Mouse (Mus musculus): Measurements from ENCODE around the gene Acd. TPM values are rescaled to one million over a fixed set of nuclear protein-coding genes. Genes with fewer than 3 reads are reported as not detected.

Acd gene
- polyA plus RNA-seq, 1 experiment from 2014 or later, result 73.6 TPM

- Histone ChIP-seq H3K9ac (no peak overlapping the region), H3K4me2 (replicated peaks) (no peak overlapping the region), H3K4me1 (no peaks in the 10 kb centered on the region), H3K4me3 (no peak overlapping the region), H3K36me3 (peaks cover 16% of the 10 kb centered on the region), H3K27me3 (no peaks in the 10 kb centered on the region), H3K9me3 (peaks cover 7% of the 10 kb centered on the region; the same call in 1 of the 2 replicates), H3K27ac (no peak overlapping the region)
- ATAC-seq (ENCODE audit: insufficient number of reproducible peaks, insufficient read depth, low FRiP score, low TSS enrichment), result no peak
- 65% methylated on average over 14 of the region's 14 CpGs for WGBS
Observed at GRCm38 (mm10) chr8:105688242-105688752, 12.6 kb downstream of the Acd start.

GRCm38 (mm10) chr8:105687512-105687911 is 13.4 kb downstream of the Acd start:
- H3K4me1 ChIP-seq, result no peaks in the 10 kb centered on the region

GRCm38 (mm10) chr8:105686551-105686950 is 14.4 kb downstream of the Acd start:
- no peaks in the 10 kb centered on the region for H3K27me3 ChIP-seq
- no peak for ATAC-seq (ENCODE audit: insufficient number of reproducible peaks, insufficient read depth, low FRiP score, low TSS enrichment)
- H3K4me2 ChIP-seq (replicated peaks), result no peak overlapping the region
- WGBS, result 66% methylated on average over 6 of the region's 6 CpGs
- no peak overlapping the region for H3K9ac ChIP-seq
- peaks cover 24% of the 10 kb centered on the region for H3K36me3 ChIP-seq
- H3K4me1 ChIP-seq, result no peaks in the 10 kb centered on the region
- no peaks in the 10 kb centered on the region for H3K9me3 ChIP-seq
- no peak overlapping the region for H3K4me3 ChIP-seq
- H3K27ac ChIP-seq, result no peak overlapping the region

More at GRCm38 (mm10) chr8:105687512-105687911, 13.4 kb downstream of the Acd start:
- no peak overlapping the region for H3K9ac ChIP-seq
- H3K4me2 ChIP-seq (replicated peaks), result no peak overlapping the region
- ATAC-seq (ENCODE audit: insufficient number of reproducible peaks, insufficient read depth, low FRiP score, low TSS enrichment), result no peak
- peaks cover 18% of the 10 kb centered on the region for H3K36me3 ChIP-seq
- H3K4me3 ChIP-seq, result no peak overlapping the region
- no peaks in the 10 kb centered on the region for H3K27me3 ChIP-seq
- WGBS, result 68% methylated on average over 8 of the region's 8 CpGs
- H3K9me3 ChIP-seq, result no peaks in the 10 kb centered on the region
- no peak overlapping the region for H3K27ac ChIP-seq

- Histone ChIP-seq H3K9ac (no peak within 1 kb of the TSS), H3K4me2 (replicated peaks) (peak within 1 kb of the TSS; percentile 36), H3K4me1 (no peaks in the 10 kb centered on the region), H3K27ac (no peak within 1 kb of the TSS), H3K27me3 (no peaks in the 10 kb centered on the region), H3K9me3 (no peaks in the 10 kb centered on the region), H3K4me3 (no peak within 1 kb of the TSS), H3K36me3 (peaks cover 31% of the 10 kb centered on the region)
- 12% methylated on average over 26 of the region's 26 CpGs for WGBS
- no peak for ATAC-seq (ENCODE audit: insufficient number of reproducible peaks, insufficient read depth, low FRiP score, low TSS enrichment)
Observed at GRCm38 (mm10) chr8:105685796-105686308, 15.1 kb downstream of the Acd start, which contains the start of gene Carmil2. Gene Carmil2, plus strand, starts transcription at chr8:105686274.

GRCm38 (mm10) chr8:105685325-105685724 is 15.6 kb downstream of the Acd start:
- peaks cover 36% of the 10 kb centered on the region for H3K36me3 ChIP-seq
- no peak overlapping the region for H3K4me3 ChIP-seq
- 68% methylated on average over 7 of the region's 7 CpGs for WGBS
- H3K27ac ChIP-seq, result no peak overlapping the region
- ATAC-seq (ENCODE audit: insufficient number of reproducible peaks, insufficient read depth, low FRiP score, low TSS enrichment), result no peak
- H3K4me2 ChIP-seq (replicated peaks), result no peak overlapping the region
- H3K4me1 ChIP-seq, result no peaks in the 10 kb centered on the region
- no peak overlapping the region for H3K9ac ChIP-seq
- H3K9me3 ChIP-seq, result no peaks in the 10 kb centered on the region
- no peaks in the 10 kb centered on the region for H3K27me3 ChIP-seq

GRCm38 (mm10) chr8:105677891-105678290 is 23.0 kb downstream of the Acd start:
- no peak for ATAC-seq (ENCODE audit: insufficient number of reproducible peaks, insufficient read depth, low FRiP score, low TSS enrichment)
- Histone ChIP-seq H3K36me3 (peaks cover 85% of the 10 kb centered on the region), H3K27me3 (no peaks in the 10 kb centered on the region), H3K4me3 (no peak overlapping the region), H3K4me2 (replicated peaks) (no peak overlapping the region), H3K9me3 (no peaks in the 10 kb centered on the region), H3K4me1 (no peaks in the 10 kb centered on the region), H3K9ac (no peak overlapping the region), H3K27ac (no peak overlapping the region)
- 90% methylated on average over 1 of the region's 1 CpGs for WGBS

- Histone ChIP-seq H3K4me1 (no peaks in the 10 kb centered on the region), H3K4me2 (replicated peaks) (no peak overlapping the region), H3K27ac (no peak overlapping the region), H3K9me3 (no peaks in the 10 kb centered on the region), H3K4me3 (no peak overlapping the region), H3K27me3 (no peaks in the 10 kb centered on the region), H3K36me3 (peaks cover 22% of the 10 kb centered on the region), H3K9ac (no peak overlapping the region)
- 72% methylated on average over 3 of the region's 3 CpGs for WGBS
- no peak for ATAC-seq (ENCODE audit: insufficient number of reproducible peaks, insufficient read depth, low FRiP score, low TSS enrichment)
Observed at GRCm38 (mm10) chr8:105661167-105661566, 39.7 kb downstream of the Acd start.

- Histone ChIP-seq H3K9me3 (no peaks in the 10 kb centered on the region), H3K36me3 (peaks cover 15% of the 10 kb centered on the region), H3K9ac (no peak overlapping the region), H3K27me3 (no peaks in the 10 kb centered on the region), H3K4me2 (replicated peaks) (no peak overlapping the region), H3K27ac (no peak overlapping the region), H3K4me3 (no peak overlapping the region), H3K4me1 (no peaks in the 10 kb centered on the region)
- ATAC-seq (ENCODE audit: insufficient number of reproducible peaks, insufficient read depth, low FRiP score, low TSS enrichment), result no peak
Observed at GRCm38 (mm10) chr8:105657641-105658040, 43.3 kb downstream of the Acd start.

- WGBS, result 97% methylated on average over 1 of the region's 1 CpGs
- ATAC-seq (ENCODE audit: insufficient number of reproducible peaks, insufficient read depth, low FRiP score, low TSS enrichment), result no peak
Observed at GRCm38 (mm10) chr8:105648929-105649328, 52.0 kb downstream of the Acd start.

More at GRCm38 (mm10) chr8:105648929-105649328, 52.0 kb downstream of the Acd start:
- Histone ChIP-seq H3K4me3 (no peak overlapping the region), H3K4me2 (replicated peaks) (no peak overlapping the region), H3K9me3 (no peaks in the 10 kb centered on the region), H3K36me3 (peaks cover 41% of the 10 kb centered on the region), H3K4me1 (no peaks in the 10 kb centered on the region), H3K27ac (no peak overlapping the region), H3K9ac (no peak overlapping the region), H3K27me3 (no peaks in the 10 kb centered on the region)

Other genes with a start within 250 kb of the Acd start
- 44.6 and 51.1 TPM in 2 replicates for gene Tppp3, start 229.6 kb downstream of the Acd start, polyA plus RNA-seq (2016; fragmentation: Nextera tagmentation; extraction: Ambion mirVana)
- 38.3 and 41.8 TPM in 2 replicates for gene Zdhhc1, start 204.2 kb downstream of the Acd start, polyA plus RNA-seq (2016; fragmentation: Nextera tagmentation; extraction: Ambion mirVana)
- gene Hsd11b2, start 182.3 kb downstream of the Acd start, polyA plus RNA-seq (2016; fragmentation: Nextera tagmentation; extraction: Ambion mirVana), result 6.1 and 6.6 TPM in 2 replicates
- 75.4 and 84.3 TPM in 2 replicates for gene Atp6v0d1, start 135.1 kb downstream of the Acd start, polyA plus RNA-seq (2016; fragmentation: Nextera tagmentation; extraction: Ambion mirVana)
- gene Ripor1, start 95.8 kb downstream of the Acd start, polyA plus RNA-seq (2016; fragmentation: Nextera tagmentation; extraction: Ambion mirVana), result 14.6 and 15.3 TPM in 2 replicates
- 138 and 152 TPM in 2 replicates for gene Ctcf, start 64.5 kb downstream of the Acd start, polyA plus RNA-seq (2016; fragmentation: Nextera tagmentation; extraction: Ambion mirVana)
- gene Agrp, start 63.7 kb downstream of the Acd start, polyA plus RNA-seq (2016; fragmentation: Nextera tagmentation; extraction: Ambion mirVana), result 1.5 and 1.7 TPM in 2 replicates
- gene Carmil2, start 14.8 kb downstream of the Acd start, polyA plus RNA-seq (2016; fragmentation: Nextera tagmentation; extraction: Ambion mirVana), result 2.8 and 3.2 TPM in 2 replicates
- gene Pard6a, start within 50 bp of the Acd start, polyA plus RNA-seq (2016; fragmentation: Nextera tagmentation; extraction: Ambion mirVana), result 18.2 and 19.1 TPM in 2 replicates
- 0.14 TPM in 1 of 2 replicates, not detected in the other for gene 4933405L10Rik, start 6.6 kb upstream of the Acd start, polyA plus RNA-seq (2016; fragmentation: Nextera tagmentation; extraction: Ambion mirVana)
- gene Enkd1, start 7.1 kb upstream of the Acd start, polyA plus RNA-seq (2016; fragmentation: Nextera tagmentation; extraction: Ambion mirVana), result 35.7 and 37.0 TPM in 2 replicates
- gene Gfod2, start 57.6 kb upstream of the Acd start, polyA plus RNA-seq (2016; fragmentation: Nextera tagmentation; extraction: Ambion mirVana), result 30.2 and 33.7 TPM in 2 replicates
- 14.9 and 16.0 TPM in 2 replicates for gene Ranbp10, start 126.2 kb upstream of the Acd start, polyA plus RNA-seq (2016; fragmentation: Nextera tagmentation; extraction: Ambion mirVana)
- 0.43 TPM in 1 of 2 replicates, not detected in the other for gene Tsnaxip1, start 126.6 kb upstream of the Acd start, polyA plus RNA-seq (2016; fragmentation: Nextera tagmentation; extraction: Ambion mirVana)
- 59.8 and 60.6 TPM in 2 replicates for gene Cenpt, start 152.2 kb upstream of the Acd start, polyA plus RNA-seq (2016; fragmentation: Nextera tagmentation; extraction: Ambion mirVana)
- 84.6 and 86.8 TPM in 2 replicates for gene Thap11, start 154.0 kb upstream of the Acd start, polyA plus RNA-seq (2016; fragmentation: Nextera tagmentation; extraction: Ambion mirVana)
- 228 and 268 TPM in 2 replicates for gene Nutf2, start 159.5 kb upstream of the Acd start, polyA plus RNA-seq (2016; fragmentation: Nextera tagmentation; extraction: Ambion mirVana)
- gene Edc4, start 179.8 kb upstream of the Acd start, polyA plus RNA-seq (2016; fragmentation: Nextera tagmentation; extraction: Ambion mirVana), result 70.5 and 72.6 TPM in 2 replicates
- gene Nrn1l, start 192.5 kb upstream of the Acd start, polyA plus RNA-seq (2016; fragmentation: Nextera tagmentation; extraction: Ambion mirVana), result 0.65 and 1.1 TPM in 2 replicates
- 42.5 and 44.8 TPM in 2 replicates for gene Pskh1, start 199.3 kb upstream of the Acd start, polyA plus RNA-seq (2016; fragmentation: Nextera tagmentation; extraction: Ambion mirVana)
- 1.9 and 2.2 TPM in 2 replicates for gene Ctrl, start 232.8 kb upstream of the Acd start, polyA plus RNA-seq (2016; fragmentation: Nextera tagmentation; extraction: Ambion mirVana)
- 22.9 and 31.7 TPM in 2 replicates for gene Psmb10, start 237.3 kb upstream of the Acd start, polyA plus RNA-seq (2016; fragmentation: Nextera tagmentation; extraction: Ambion mirVana)
- 2.3 and 3.0 TPM in 2 replicates for gene Lcat, start 242.3 kb upstream of the Acd start, polyA plus RNA-seq (2016; fragmentation: Nextera tagmentation; extraction: Ambion mirVana)

Data from embryonic facial prominence, embryonic 12.5 days (tissue).